Mouse (Mus musculus) myocyte (in vitro differentiated cells): ENCODE data around the gene Krtap31-1. TPM values are rescaled to one million over a fixed set of nuclear protein-coding genes. Genes with fewer than 3 reads are reported as not detected.

Source experiments
- H3K27me3 ChIP-seq: one replicate; pipeline ENCODE4 v1.6.1; 2011; ENCODE audit not compliant: control insufficient read depth, insufficient read depth, insufficient read length
- H3K36me3 ChIP-seq: one replicate; pipeline ENCODE4 v1.6.1; 2011; ENCODE audit not compliant: control insufficient read depth, insufficient read depth
- H3K4me2 ChIP-seq: one replicate; pipeline ENCODE4 v1.6.1; 2011; ENCODE audit warnings: low read depth, control low read depth
- H3K4me3 ChIP-seq: one replicate; pipeline ENCODE4 v1.5.1; 2011; ENCODE audit warnings: mild to moderate bottlenecking, control low read depth, moderate library complexity
- H3K79me2 ChIP-seq: one replicate; pipeline ENCODE4 v1.6.1; 2011; ENCODE audit not compliant: control insufficient read depth, insufficient read depth
- H3ac ChIP-seq: one replicate; pipeline ENCODE4 v1.6.1; 2011; ENCODE audit not compliant: control insufficient read depth, insufficient read length
- CEBPB ChIP-seq: IDR thresholded peaks from 2 replicates; pipeline ENCODE4 v1.6.1; 2011; ENCODE audit warnings: mild to moderate bottlenecking, moderate library complexity; ENCODE audit not compliant: poor library complexity, insufficient read depth, severe bottlenecking
- E2F4 ChIP-seq: IDR thresholded peaks from one replicate; pipeline ENCODE4 v1.6.1; 2011; ENCODE audit warnings: mild to moderate bottlenecking, control low read depth, moderate library complexity; ENCODE audit not compliant: insufficient read depth
- MAX ChIP-seq: IDR thresholded peaks from one replicate; pipeline ENCODE4 v1.6.1; 2011; ENCODE audit warnings: low read depth, mild to moderate bottlenecking, control low read depth
- MYOD1 ChIP-seq, 3 experiments: IDR thresholded peaks; one replicate each; pipeline ENCODE4 v1.6.1; 2011; ENCODE audit warnings: control low read depth in 2 of 3, low read depth in 2 of 3, mild to moderate bottlenecking in 2 of 3, moderate library complexity in 1 of 3; ENCODE audit not compliant: insufficient read length in 2 of 3, control insufficient read depth in 1 of 3
- MYOG ChIP-seq, 3 experiments: IDR thresholded peaks; one replicate each; pipeline ENCODE4 v1.6.1; 2011; ENCODE audit warnings: control low read depth in 2 of 3, low read depth in 2 of 3, mild to moderate bottlenecking in 2 of 3; ENCODE audit not compliant: insufficient read length in 2 of 3, control insufficient read depth in 1 of 3, insufficient read depth in 1 of 3
- POLR2A ChIP-seq: IDR thresholded peaks from one replicate; pipeline ENCODE4 v1.6.1; 2011; ENCODE audit warnings: low read depth, mild to moderate bottlenecking, control low read depth, moderate library complexity; ENCODE audit not compliant: insufficient read length
- POLR2AphosphoS2 ChIP-seq: IDR thresholded peaks from one replicate; pipeline ENCODE4 v1.6.1; 2011; ENCODE audit warnings: low read depth, control low read depth; ENCODE audit not compliant: insufficient read length
- REST ChIP-seq: IDR thresholded peaks from one replicate; pipeline ENCODE4 v1.6.1; 2011; ENCODE audit warnings: mild to moderate bottlenecking, control low read depth, moderate library complexity; ENCODE audit not compliant: insufficient read depth, insufficient read length
- SRF ChIP-seq: IDR thresholded peaks from one replicate; pipeline ENCODE4 v1.6.1; 2011; ENCODE audit warnings: low read depth; ENCODE audit not compliant: control insufficient read depth, insufficient read length
- TCF12 ChIP-seq: IDR thresholded peaks from one replicate; pipeline ENCODE4 v1.6.1; 2011; ENCODE audit warnings: mild to moderate bottlenecking, control low read depth; ENCODE audit not compliant: poor library complexity, insufficient read depth, severe bottlenecking
- TCF3 ChIP-seq: IDR thresholded peaks from one replicate; pipeline ENCODE4 v1.6.1; 2011; ENCODE audit warnings: low read depth, control low read depth; ENCODE audit not compliant: insufficient read length
- USF1 ChIP-seq: IDR thresholded peaks from one replicate; pipeline ENCODE4 v1.6.1; 2011; ENCODE audit warnings: low read depth, mild to moderate bottlenecking, control low read depth, moderate library complexity
- polyA plus RNA-seq: library from polyadenylated mRNA; unstranded; fragments of >200 nt; fragmentation: generic; extraction: Trizol; gene quantifications from one replicate; pipeline ENCODE4 v1.2.1, GENCODE M21; 2012; ENCODE audit warnings: missing spikeins

Gene Krtap31-1
- polyA plus RNA-seq, 1 experiment: not detected

- H3K4me2 ChIP-seq: no peak within 1 kb of the TSS
- TF ChIP-seq CEBPB: no peak
- no peaks in the 10 kb centered on the region for H3K79me2 ChIP-seq
- no peaks in the 10 kb centered on the region for H3K27me3 ChIP-seq
- no peak within 1 kb of the TSS for H3K4me3 ChIP-seq
- no peaks in the 10 kb centered on the region for H3K36me3 ChIP-seq
- no peak within 1 kb of the TSS for H3ac ChIP-seq
Measured at GRCm38 (mm10) chr11:99935991-99936390, 28.3 kb downstream of the Krtap31-1 start, which contains the start of gene Krtap31-2. Gene Krtap31-2, plus strand, starts transcription at chr11:99936291.

- no peaks in the 10 kb centered on the region for H3K79me2 ChIP-seq
- no peak overlapping the region for H3ac ChIP-seq
- TF ChIP-seq POLR2AphosphoS2 (no peak), E2F4 (no peak), REST (no peak), TCF3 (no peak), POLR2A (no peak), MYOD1 (IDR thresholded peaks at IDR 0.05; ENCODE audit: control insufficient read depth in 1 of 3, insufficient read length in 2 of 3, low read depth in 2 of 3) (no peak), MAX (no peak), TCF12 (no peak), CEBPB (no peak), USF1 (no peak), MYOG (IDR thresholded peaks at IDR 0.05; ENCODE audit: control insufficient read depth in 1 of 3, insufficient read depth in 1 of 3, insufficient read length in 2 of 3, low read depth in 2 of 3) (no peak), SRF (no peak)
- H3K4me3 ChIP-seq: no peak overlapping the region
- no peaks in the 10 kb centered on the region for H3K36me3 ChIP-seq
- H3K27me3 ChIP-seq: no peaks in the 10 kb centered on the region
- no peak overlapping the region for H3K4me2 ChIP-seq
Measured at GRCm38 (mm10) chr11:99937751-99938264, 30.1 kb downstream of the Krtap31-1 start.

GRCm38 (mm10) chr11:99948175-99948574, 40.5 kb downstream of the Krtap31-1 start, which contains the start of gene Krtap9-5:
Gene Krtap9-5, plus strand, starts transcription at chr11:99948475.
- Histone ChIP-seq H3K36me3 (no peaks in the 10 kb centered on the region), H3ac (no peak within 1 kb of the TSS), H3K79me2 (no peaks in the 10 kb centered on the region), H3K27me3 (no peaks in the 10 kb centered on the region), H3K4me3 (no peak within 1 kb of the TSS), H3K4me2 (no peak within 1 kb of the TSS)
- TF ChIP-seq CEBPB (no peak), MYOG (IDR thresholded peaks at IDR 0.05; ENCODE audit: control insufficient read depth in 1 of 3, insufficient read depth in 1 of 3, insufficient read length in 2 of 3, low read depth in 2 of 3) (no peak), E2F4 (no peak), MAX (no peak), MYOD1 (IDR thresholded peaks at IDR 0.05; ENCODE audit: control insufficient read depth in 1 of 3, insufficient read length in 2 of 3, low read depth in 2 of 3) (no peak), TCF3 (no peak), SRF (no peak), TCF12 (no peak), POLR2A (no peak)

Other genes starting within 250 kb of the Krtap31-1 start
- not detected for gene Gm11563, start 249.0 kb upstream of the Krtap31-1 start, polyA plus RNA-seq
- gene Krtap4-6, start 242.0 kb upstream of the Krtap31-1 start, polyA plus RNA-seq: not detected
- gene Gm14190, start 217.2 kb upstream of the Krtap31-1 start, polyA plus RNA-seq: not detected
- not detected for gene Gm14180, start 173.6 kb upstream of the Krtap31-1 start, polyA plus RNA-seq
- gene Gm11595, start 135.0 kb upstream of the Krtap31-1 start, polyA plus RNA-seq: not detected
- not detected for gene Krtap4-8, start 127.2 kb upstream of the Krtap31-1 start, polyA plus RNA-seq
- gene Krtap4-9, start 122.7 kb upstream of the Krtap31-1 start, polyA plus RNA-seq: not detected
- not detected for gene Gm11596, start 114.5 kb upstream of the Krtap31-1 start, polyA plus RNA-seq
- gene Gm11569, start 109.0 kb upstream of the Krtap31-1 start, polyA plus RNA-seq: not detected
- not detected for gene Gm11554, start 103.5 kb upstream of the Krtap31-1 start, polyA plus RNA-seq
- not detected for gene Krtap4-13, start 98.0 kb upstream of the Krtap31-1 start, polyA plus RNA-seq
- gene Gm11564, start 92.3 kb upstream of the Krtap31-1 start, polyA plus RNA-seq: not detected
- not detected for gene 2300003K06Rik, start 69.9 kb upstream of the Krtap31-1 start, polyA plus RNA-seq
- gene Krtap4-16, start 56.3 kb upstream of the Krtap31-1 start, polyA plus RNA-seq: not detected
- not detected for gene Gm11568, start 50.0 kb upstream of the Krtap31-1 start, polyA plus RNA-seq
- gene Gm11559, start 43.4 kb upstream of the Krtap31-1 start, polyA plus RNA-seq: not detected
- gene Krtap9-1, start 34.5 kb upstream of the Krtap31-1 start, polyA plus RNA-seq: not detected
- gene Gm11567, start 28.7 kb upstream of the Krtap31-1 start, polyA plus RNA-seq: not detected
- not detected for gene Gm11565, start 6.8 kb downstream of the Krtap31-1 start, polyA plus RNA-seq
- not detected for gene Krtap31-2, start 28.4 kb downstream of the Krtap31-1 start, polyA plus RNA-seq
- gene Krtap9-5, start 40.6 kb downstream of the Krtap31-1 start, polyA plus RNA-seq: not detected
- gene Krtap29-1, start 71.1 kb downstream of the Krtap31-1 start, polyA plus RNA-seq: not detected
- not detected for gene Krtap16-1, start 78.7 kb downstream of the Krtap31-1 start, polyA plus RNA-seq
- gene Krtap17-1, start 86.1 kb downstream of the Krtap31-1 start, polyA plus RNA-seq: not detected
- not detected for gene Krt33a, start 108.3 kb downstream of the Krtap31-1 start, polyA plus RNA-seq
- gene Krt33b, start 121.9 kb downstream of the Krtap31-1 start, polyA plus RNA-seq: 0.06 TPM
- gene Krt34, start 133.6 kb downstream of the Krtap31-1 start, polyA plus RNA-seq: not detected
- 0.89 TPM for gene Krt31, start 142.6 kb downstream of the Krtap31-1 start, polyA plus RNA-seq
- gene Krt32, start 180.3 kb downstream of the Krtap31-1 start, polyA plus RNA-seq: not detected
- not detected for gene Krt35, start 188.3 kb downstream of the Krtap31-1 start, polyA plus RNA-seq
- not detected for gene Krt36, start 197.7 kb downstream of the Krtap31-1 start, polyA plus RNA-seq
- 2.9 TPM for gene Krt13, start 213.6 kb downstream of the Krtap31-1 start, polyA plus RNA-seq
- gene Krt15, start 228.0 kb downstream of the Krtap31-1 start, polyA plus RNA-seq: 0.02 TPM
- 0.85 TPM for gene Krt19, start 240.7 kb downstream of the Krtap31-1 start, polyA plus RNA-seq